Mouse (Mus musculus) kidney, embryonic 14.5 days (tissue): Measurements from ENCODE around the gene Il10ra. TPM values are rescaled to one million over a fixed set of nuclear protein-coding genes. Genes with fewer than 3 reads are reported as not detected.

Experiments used
- ATAC-seq: fragments of 200-750 bp; cut with Nextera tagmentation; 2 replicates; pipeline ENCODE4 v1.8.0; 2017; ENCODE audit warnings: moderate number of reproducible peaks, mild to moderate bottlenecking, moderate TSS enrichment, moderate library complexity; ENCODE audit not compliant: low FRiP score, low TSS enrichment
- H3K27ac ChIP-seq: fragments of 300-500 bp; sonication (generic); 2 replicates; pipeline ENCODE4 v1.5.1; 2014; ENCODE audit warnings: low read depth, mild to moderate bottlenecking, low read length, moderate library complexity, mixed read lengths
- H3K27me3 ChIP-seq: fragments of 300-500 bp; sonication (generic); 2 replicates; pipeline ENCODE4 v1.6.1; 2014; ENCODE audit warnings: mild to moderate bottlenecking, low read length; ENCODE audit not compliant: control insufficient read depth, insufficient read depth
- H3K36me3 ChIP-seq: fragments of 300-500 bp; sonication (generic); 2 replicates; pipeline ENCODE4 v1.6.1; 2014; ENCODE audit warnings: low read length, mixed read lengths; ENCODE audit not compliant: control insufficient read depth, insufficient read depth
- H3K4me1 ChIP-seq: fragments of 300-500 bp; sonication (generic); 2 replicates; pipeline ENCODE4 v1.6.1; 2014; ENCODE audit warnings: low read length, mixed read lengths; ENCODE audit not compliant: control insufficient read depth, insufficient read depth
- H3K4me2 ChIP-seq: fragments of 300-500 bp; sonication (generic); replicated peaks from 2 replicates; pipeline ENCODE4 v1.6.1; 2014; ENCODE audit warnings: low read depth, mild to moderate bottlenecking, low read length
- H3K4me3 ChIP-seq: fragments of 300-500 bp; sonication (generic); 2 replicates; pipeline ENCODE4 v1.5.1; 2014; ENCODE audit warnings: mild to moderate bottlenecking, low read length
- H3K9ac ChIP-seq: fragments of 300-500 bp; sonication (generic); 2 replicates; pipeline ENCODE4 v1.6.1; 2014; ENCODE audit warnings: low read depth, mild to moderate bottlenecking, low read length, moderate library complexity
- H3K9me3 ChIP-seq: fragments of 300-500 bp; sonication (generic); 2 replicates; pipeline ENCODE4 v1.6.1; 2016; ENCODE audit warnings: low read length; ENCODE audit not compliant: control insufficient read depth
- WGBS: fragments of 180-500 bp; shearing (Covaris S2); extraction: QIAGEN DNeasy Blood & Tissue Kit; methylation state at CpG from one replicate; pipeline ENCODE4 v1.1.7; 2014; 5-methylcytosine and 5-hydroxymethylcytosine counted together
- polyA plus RNA-seq: library from polyadenylated mRNA; unstranded; fragments of >200 nt; fragmentation: Nextera tagmentation; extraction: Ambion mirVana; gene quantifications from 2 replicates; pipeline ENCODE4 v1.2.1, GENCODE M21; 2014

Gene Il10ra
- polyA plus RNA-seq, 1 experiment from 2014 or later: 0.97 TPM

DNA sequence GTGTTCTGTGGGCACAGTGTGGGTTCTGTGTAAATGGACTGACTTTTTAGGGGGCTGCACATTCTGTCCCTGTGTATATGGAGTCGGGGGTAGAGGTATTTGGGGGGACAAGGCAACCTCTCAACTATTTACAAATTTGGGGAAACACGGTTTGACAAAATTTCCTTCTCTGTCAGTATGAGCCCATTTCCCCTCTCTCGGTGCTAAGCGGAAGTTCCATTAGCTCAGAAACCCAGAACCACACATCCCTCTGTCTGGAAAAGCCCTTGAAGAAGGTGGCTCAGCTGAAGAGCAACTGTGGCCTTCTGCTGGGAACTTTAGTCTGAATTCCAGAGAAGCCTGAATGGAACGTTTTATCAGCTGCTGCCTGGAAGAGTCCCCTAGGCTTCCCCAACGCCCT, 16.6 kb downstream of the Il10ra start:
- no peak overlapping the region for H3K4me2 ChIP-seq
- no peaks in the 10 kb centered on the region for H3K27me3 ChIP-seq
- H3K9ac ChIP-seq: no peak overlapping the region
- no peaks in the 10 kb centered on the region for H3K9me3 ChIP-seq
- no peak for ATAC-seq
- H3K36me3 ChIP-seq: no peaks in the 10 kb centered on the region
- no peak overlapping the region for H3K27ac ChIP-seq
- no peaks in the 10 kb centered on the region for H3K4me1 ChIP-seq
- no peak overlapping the region for H3K4me3 ChIP-seq
- 79% methylated on average over 6 of the region's 6 CpGs for WGBS

DNA sequence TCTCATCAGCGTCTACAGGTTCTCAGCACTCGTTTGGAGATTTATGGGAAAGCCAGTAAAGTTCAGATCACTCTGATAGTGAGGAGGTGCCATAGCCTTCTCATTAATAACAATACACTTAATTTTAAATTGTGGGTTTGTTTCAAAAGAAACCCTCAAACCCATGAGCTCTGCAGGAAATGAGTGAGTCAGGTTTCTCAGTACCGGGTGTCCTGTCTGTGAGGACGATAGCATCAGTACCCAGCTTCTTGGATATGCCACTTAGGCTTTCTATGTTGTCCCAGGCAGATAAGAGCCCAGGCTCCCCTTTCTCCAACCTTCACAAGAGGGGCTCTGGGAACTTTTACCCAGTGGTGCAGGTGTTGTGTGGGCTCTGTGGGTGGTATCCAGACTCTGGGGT, 17.0 kb downstream of the Il10ra start:
- Histone ChIP-seq H3K4me2 (no peak overlapping the region), H3K9me3 (no peaks in the 10 kb centered on the region), H3K4me1 (no peaks in the 10 kb centered on the region), H3K27me3 (no peaks in the 10 kb centered on the region), H3K36me3 (no peaks in the 10 kb centered on the region), H3K27ac (no peak overlapping the region), H3K9ac (no peak overlapping the region), H3K4me3 (no peak overlapping the region)
- 53% methylated on average over 4 of the region's 4 CpGs for WGBS
- no peak for ATAC-seq

DNA sequence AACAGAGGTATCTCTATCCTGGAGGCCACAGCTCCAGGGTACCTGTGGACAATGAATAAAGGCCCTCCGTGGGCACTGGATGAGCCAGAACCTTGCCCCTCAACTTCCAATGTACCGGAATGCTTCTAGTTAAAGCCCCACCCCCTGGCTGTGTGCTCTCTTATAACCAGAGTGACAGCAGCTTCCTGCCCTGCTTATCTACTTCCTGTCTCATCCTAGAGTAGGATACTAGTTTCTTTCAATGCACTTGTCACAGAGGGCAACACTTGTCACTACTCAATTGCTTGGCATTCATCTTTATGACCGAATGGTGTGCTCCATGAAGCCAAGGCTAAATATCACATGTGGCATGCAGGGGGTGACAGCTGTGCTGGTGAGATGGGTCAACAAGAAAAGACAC, 17.7 kb downstream of the Il10ra start:
- ATAC-seq: no peak
- H3K36me3 ChIP-seq: no peaks in the 10 kb centered on the region
- H3K27me3 ChIP-seq: no peaks in the 10 kb centered on the region
- H3K27ac ChIP-seq: no peak overlapping the region
- H3K4me2 ChIP-seq: no peak overlapping the region
- WGBS: 79% methylated on average over 3 of the region's 3 CpGs
- no peak overlapping the region for H3K9ac ChIP-seq
- H3K9me3 ChIP-seq: no peaks in the 10 kb centered on the region
- no peak overlapping the region for H3K4me3 ChIP-seq
- H3K4me1 ChIP-seq: no peaks in the 10 kb centered on the region

DNA sequence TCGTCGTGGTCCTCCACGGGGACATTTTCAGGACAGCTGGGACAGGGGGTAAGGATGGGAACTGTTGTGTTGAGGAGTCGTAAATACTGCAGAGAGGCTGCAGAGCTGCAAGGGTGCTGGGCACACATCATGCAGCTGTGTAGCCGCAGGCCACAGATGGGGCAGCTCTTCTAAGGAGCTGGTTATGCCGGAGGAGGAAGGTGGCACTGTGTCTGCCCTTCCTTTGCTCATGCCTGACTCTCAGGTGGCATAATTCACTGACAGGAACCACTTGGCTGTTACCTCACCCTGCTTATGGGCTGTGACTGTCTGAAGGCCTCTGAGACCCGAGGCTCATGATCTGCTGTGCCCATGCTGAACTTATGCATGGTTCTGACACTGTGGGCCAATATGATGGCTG, 18.6 kb downstream of the Il10ra start:
- Histone ChIP-seq H3K27ac (no peak overlapping the region), H3K4me3 (no peak overlapping the region), H3K9ac (no peak overlapping the region), H3K36me3 (no peaks in the 10 kb centered on the region), H3K4me1 (no peaks in the 10 kb centered on the region), H3K27me3 (no peaks in the 10 kb centered on the region), H3K4me2 (no peak overlapping the region), H3K9me3 (no peaks in the 10 kb centered on the region)
- WGBS: 89% methylated on average over 7 of the region's 7 CpGs
- no peak for ATAC-seq

DNA sequence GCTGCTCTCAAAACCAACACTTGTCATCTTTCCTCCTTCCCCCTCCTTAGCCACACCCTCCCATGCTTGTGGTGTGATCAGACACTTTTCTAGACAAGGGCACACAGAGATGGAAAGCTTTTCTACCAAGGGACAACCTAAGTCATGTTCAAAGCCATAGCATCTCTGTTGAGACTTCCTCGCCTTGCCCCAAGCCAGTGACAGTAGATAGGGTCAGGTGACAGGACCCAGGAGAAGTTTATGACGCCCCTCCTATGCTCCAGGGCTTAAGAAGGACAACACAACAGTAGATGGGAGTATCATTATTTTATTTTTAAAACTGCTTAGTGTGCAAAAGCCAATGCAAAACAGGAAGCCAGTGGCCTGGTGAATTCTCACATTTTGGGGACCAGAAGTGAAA, 21.4 kb downstream of the Il10ra start:
- no peak overlapping the region for H3K27ac ChIP-seq
- H3K36me3 ChIP-seq: no peaks in the 10 kb centered on the region
- 72% methylated on average over 2 of the region's 2 CpGs for WGBS
- H3K9ac ChIP-seq: no peak overlapping the region
- H3K4me1 ChIP-seq: no peaks in the 10 kb centered on the region
- H3K4me2 ChIP-seq: no peak overlapping the region
- no peaks in the 10 kb centered on the region for H3K27me3 ChIP-seq
- no peaks in the 10 kb centered on the region for H3K9me3 ChIP-seq
- no peak overlapping the region for H3K4me3 ChIP-seq
- no peak for ATAC-seq

DNA sequence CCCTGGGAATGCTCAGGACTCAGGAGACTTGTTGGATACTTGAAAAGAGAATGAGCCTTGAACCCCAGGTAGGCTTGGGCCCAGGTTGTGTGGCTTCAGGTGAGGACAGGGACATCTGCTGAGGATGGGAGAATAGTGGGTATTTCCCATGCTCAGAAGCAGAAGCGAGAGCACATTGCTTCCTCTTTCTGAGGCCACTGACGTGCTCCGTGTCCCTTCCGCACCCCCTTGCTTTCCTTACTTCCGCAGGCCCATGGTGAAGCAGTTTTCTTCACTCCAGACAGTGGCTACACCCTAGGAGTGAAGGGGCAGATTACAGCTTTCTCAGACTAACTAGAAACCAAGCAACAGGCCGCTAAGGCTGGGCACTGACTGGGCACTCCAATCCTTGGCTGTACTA, 22.9 kb downstream of the Il10ra start:
- Histone ChIP-seq H3K27me3 (no peaks in the 10 kb centered on the region), H3K36me3 (no peaks in the 10 kb centered on the region), H3K27ac (no peak overlapping the region), H3K4me1 (no peaks in the 10 kb centered on the region), H3K9me3 (no peaks in the 10 kb centered on the region), H3K4me2 (no peak overlapping the region), H3K9ac (no peak overlapping the region), H3K4me3 (no peak overlapping the region)
- WGBS: 92% methylated on average over 6 of the region's 6 CpGs
- no peak for ATAC-seq

DNA sequence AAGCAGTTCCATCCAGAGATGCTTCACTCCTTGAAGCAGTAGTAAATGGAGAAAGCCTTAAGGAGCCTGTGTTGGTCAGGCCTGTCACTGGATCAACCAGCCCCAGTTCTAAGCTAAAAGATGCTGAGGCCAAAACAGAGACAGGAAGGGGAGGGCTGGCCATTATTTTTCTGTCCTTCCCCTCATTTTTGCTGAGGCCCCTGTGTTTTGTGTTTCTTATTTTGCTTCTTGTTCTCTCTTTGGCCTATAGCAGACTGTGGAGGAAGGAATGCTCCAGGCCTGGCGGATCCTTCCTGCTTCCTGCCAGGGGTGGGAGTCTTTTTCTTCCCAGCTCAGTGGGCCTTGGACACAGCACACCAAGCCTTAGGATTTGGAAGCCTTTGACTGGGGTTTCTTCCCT, 23.5 kb downstream of the Il10ra start:
- H3K9ac ChIP-seq: no peak overlapping the region
- H3K27me3 ChIP-seq: no peaks in the 10 kb centered on the region
- no peaks in the 10 kb centered on the region for H3K4me1 ChIP-seq
- no peaks in the 10 kb centered on the region for H3K36me3 ChIP-seq
- no peak overlapping the region for H3K4me3 ChIP-seq
- no peaks in the 10 kb centered on the region for H3K9me3 ChIP-seq
- no peak for ATAC-seq
- 71% methylated on average over 1 of the region's 1 CpGs for WGBS
- no peak overlapping the region for H3K27ac ChIP-seq
- no peak overlapping the region for H3K4me2 ChIP-seq

DNA sequence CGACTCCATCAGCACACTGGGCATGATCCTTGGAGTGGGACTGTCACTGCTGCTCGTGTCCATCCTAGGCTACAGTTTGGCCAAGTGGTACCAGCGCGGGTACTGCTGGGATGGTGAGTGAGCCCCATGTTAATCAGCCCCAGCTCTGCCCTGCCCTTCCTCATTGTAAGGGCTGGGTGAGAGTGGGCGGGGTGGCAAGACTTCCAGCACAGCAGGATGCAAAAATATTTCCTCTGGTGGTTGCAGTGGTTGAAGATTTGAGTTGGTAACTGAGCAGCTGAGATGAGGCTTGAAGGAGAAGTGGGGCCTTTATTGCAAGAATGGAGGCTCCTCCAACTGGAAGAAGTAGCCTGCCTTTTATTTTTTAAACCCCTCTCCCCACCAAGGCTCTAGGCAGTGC, 27.6 kb downstream of the Il10ra start:
- no peak for ATAC-seq
- H3K9ac ChIP-seq: no peak overlapping the region
- 87% methylated on average over 5 of the region's 5 CpGs for WGBS
- H3K4me1 ChIP-seq: no peaks in the 10 kb centered on the region
- H3K9me3 ChIP-seq: no peaks in the 10 kb centered on the region
- no peaks in the 10 kb centered on the region for H3K36me3 ChIP-seq
- no peak overlapping the region for H3K4me2 ChIP-seq
- H3K27me3 ChIP-seq: no peaks in the 10 kb centered on the region
- no peak overlapping the region for H3K27ac ChIP-seq
- H3K4me3 ChIP-seq: no peak overlapping the region

DNA sequence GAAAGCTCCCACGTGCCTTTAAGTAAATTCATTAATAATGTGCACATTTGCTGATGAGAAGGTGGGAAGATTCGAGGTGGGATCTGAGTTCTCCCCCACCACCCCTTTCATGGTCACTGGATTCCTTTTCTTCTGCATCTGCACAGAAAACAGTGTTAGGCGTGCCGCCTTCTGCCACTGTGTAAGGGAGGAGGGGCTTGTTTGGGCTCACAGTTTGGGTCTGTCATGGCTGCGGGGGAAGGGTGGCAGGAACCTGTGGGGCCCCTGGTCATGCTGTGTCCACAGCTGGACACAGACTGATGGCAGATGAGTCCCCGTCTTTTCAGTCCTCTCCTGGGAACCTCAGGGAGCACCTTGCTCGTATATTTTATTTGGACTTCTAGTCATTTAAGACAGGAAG, 32.2 kb downstream of the Il10ra start:
- Histone ChIP-seq H3K4me1 (no peaks in the 10 kb centered on the region), H3K9me3 (no peaks in the 10 kb centered on the region), H3K27me3 (no peaks in the 10 kb centered on the region; the same call in 1 of the 2 replicates), H3K4me2 (no peak overlapping the region), H3K27ac (no peak overlapping the region), H3K9ac (no peak overlapping the region), H3K36me3 (no peaks in the 10 kb centered on the region), H3K4me3 (no peak overlapping the region)
- ATAC-seq: no peak
- 49% methylated on average over 7 of the region's 7 CpGs for WGBS
